Mouse (Mus musculus) liver, embryonic 14.5 days (tissue): Measurements from ENCODE around the gene Tdrd12. TPM values are rescaled to one million over a fixed set of nuclear protein-coding genes. Genes with fewer than 3 reads are reported as not detected.

Source experiments
- ATAC-seq: fragments of 200-750 bp; cut with Nextera tagmentation; 2 replicates; pipeline ENCODE4 v1.8.0; 2017; ENCODE audit warnings: moderate number of reproducible peaks, mild to moderate bottlenecking, moderate library complexity; ENCODE audit not compliant: insufficient read depth
- DNase-seq, 3 experiments: peaks; one replicate each; pipeline ENCODE4 v3.0.0-alpha.2; 2012 to 2013; ENCODE audit warnings: low read depth in 3 of 3, low spot score in 3 of 3
- H3K27ac ChIP-seq: fragments of 300-500 bp; sonication (generic); 2 replicates; pipeline ENCODE4 v1.5.1; 2014; ENCODE audit warnings: moderate library complexity, mild to moderate bottlenecking, control low read depth, inconsistent platforms
- H3K27me3 ChIP-seq: fragments of 300-500 bp; sonication (generic); 2 replicates; pipeline ENCODE4 v1.6.1; 2014; ENCODE audit warnings: mild to moderate bottlenecking, low read length, moderate library complexity; ENCODE audit not compliant: control insufficient read depth, insufficient read depth
- H3K36me3 ChIP-seq: fragments of 300-500 bp; sonication (generic); replicated peaks from 2 replicates; pipeline ENCODE4 v1.6.1; 2014; ENCODE audit warnings: low read depth; ENCODE audit not compliant: control insufficient read depth, insufficient read depth
- H3K4me1 ChIP-seq, 2 experiments: fragments of 200-500 bp in 1 of 2; fragments of 300-500 bp in 1 of 2; sonication (generic) in 1 of 2; replicated peaks; 2 replicates each; pipeline ENCODE4 v1.6.1; 2012 to 2014; ENCODE audit warnings: antibody characterized with exemption in 1 of 2, inconsistent platforms in 1 of 2, low read length in 1 of 2; ENCODE audit not compliant: control insufficient read depth in 2 of 2, insufficient read depth in 2 of 2
- H3K4me2 ChIP-seq: fragments of 300-500 bp; sonication (generic); 2 replicates; pipeline ENCODE4 v1.6.1; 2014; ENCODE audit warnings: low read depth, mild to moderate bottlenecking, control low read depth, moderate library complexity
- H3K4me3 ChIP-seq, 2 experiments: fragments of 200-500 bp in 1 of 2; fragments of 300-500 bp in 1 of 2; sonication (generic) in 1 of 2; 2 replicates each; pipeline ENCODE4 v1.5.1; 2012 to 2014; ENCODE audit warnings: low read depth in 2 of 2, low read length in 2 of 2, mild to moderate bottlenecking in 2 of 2, control low read depth in 1 of 2, inconsistent platforms in 1 of 2, moderate library complexity in 1 of 2; ENCODE audit not compliant: insufficient read depth in 1 of 2
- H3K9ac ChIP-seq: fragments of 300-500 bp; sonication (generic); replicated peaks from 2 replicates; pipeline ENCODE4 v1.6.1; 2014; ENCODE audit warnings: mild to moderate bottlenecking, control low read depth, moderate library complexity
- H3K9me3 ChIP-seq: fragments of 300-500 bp; sonication (generic); 2 replicates; pipeline ENCODE4 v1.6.1; 2016; ENCODE audit warnings: low read length, mixed read lengths; ENCODE audit not compliant: control insufficient read depth
- CTCF ChIP-seq: IDR thresholded peaks from 2 replicates; pipeline ENCODE4 v1.5.1; 2016; ENCODE audit warnings: antibody characterized with exemption, low read depth, control low read depth
- EP300 ChIP-seq: IDR thresholded peaks from 2 replicates; pipeline ENCODE4 v1.6.1; 2016; ENCODE audit warnings: antibody characterized with exemption, low read depth
- WGBS: fragments of 180-500 bp; shearing (Covaris S2); extraction: QIAGEN DNeasy Blood & Tissue Kit; methylation state at CpG from one replicate; pipeline ENCODE4 v1.1.7; 2014; ENCODE audit not compliant: insufficient replicate concordance; 5-methylcytosine and 5-hydroxymethylcytosine counted together
- polyA plus RNA-seq, 2 experiments: library from polyadenylated mRNA; depleted of rRNA in 1 of 2; stranded (reverse) in 1 of 2; unstranded in 1 of 2; fragments of >200 nt; fragmentation: Nextera tagmentation in 1 of 2; extraction: Ambion mirVana in 1 of 2; gene quantifications; 2 replicates each; pipeline versions ENCODE4 v1.2.1 to v1.2.3; 2012 to 2014

Gene Tdrd12
- polyA plus RNA-seq, 2 experiments = 0.10 TPM; not detected in 1

DNA sequence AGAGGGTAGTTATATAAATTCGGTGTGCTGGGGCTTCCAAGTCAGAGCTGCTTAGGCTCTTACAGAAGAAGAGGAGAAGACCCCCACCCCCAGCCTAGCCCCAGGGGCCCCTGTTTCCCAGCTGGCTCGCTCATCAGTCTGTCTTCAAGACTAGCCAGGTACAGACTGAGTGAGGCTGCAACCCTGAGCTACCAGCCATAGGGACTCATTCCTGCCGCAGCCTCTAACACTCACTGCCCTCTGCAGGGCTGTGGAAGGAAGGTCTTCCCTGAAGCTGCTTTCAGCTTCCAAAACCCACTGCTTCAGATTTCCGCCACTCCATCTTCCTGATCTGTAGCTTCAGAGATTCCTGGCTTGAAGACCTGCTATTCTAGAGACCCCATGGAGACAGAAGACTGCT lies 35.5 kb downstream of the Tdrd12 start:
- no peaks in the 10 kb centered on the region for H3K36me3 ChIP-seq
- TF ChIP-seq CTCF = peak; percentile 37
- no peak for TF ChIP-seq EP300
- no peak overlapping the region for H3K9ac ChIP-seq
- no peak for ATAC-seq
- no peaks in the 10 kb centered on the region for H3K27me3 ChIP-seq
- H3K4me2 ChIP-seq = no peak overlapping the region
- H3K9me3 ChIP-seq = no peaks in the 10 kb centered on the region
- DNase-seq = no peak
- H3K27ac ChIP-seq = no peak overlapping the region
- H3K4me3 ChIP-seq = no peak overlapping the region
- WGBS = 18% methylated on average over 4 of the region's 4 CpGs
- no peaks in the 10 kb centered on the region for H3K4me1 ChIP-seq

DNA sequence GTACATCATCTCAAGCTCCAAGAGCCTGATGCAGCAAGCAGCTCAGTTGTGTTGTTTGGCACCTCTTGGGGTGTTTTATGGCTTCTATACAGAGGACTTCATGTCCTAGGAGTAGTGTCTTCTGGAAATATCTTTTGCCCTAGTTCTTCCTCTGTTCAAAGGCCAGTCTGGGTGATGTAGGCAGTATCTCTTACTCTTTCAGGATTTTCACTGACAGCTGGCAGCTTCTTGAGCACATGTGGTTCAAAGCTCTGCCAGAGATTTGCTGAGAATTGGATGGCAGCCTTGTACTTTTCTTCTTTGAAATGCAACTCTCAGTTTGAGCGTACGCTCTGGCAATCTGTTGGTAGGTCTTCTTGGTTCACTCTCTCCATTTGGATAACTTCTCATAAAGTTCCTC lies 40.0 kb downstream of the Tdrd12 start:
- Histone ChIP-seq H3K27me3 (no peaks in the 10 kb centered on the region), H3K4me3 (no peak overlapping the region), H3K9ac (no peak overlapping the region), H3K4me2 (no peak overlapping the region), H3K27ac (no peak overlapping the region), H3K9me3 (no peaks in the 10 kb centered on the region), H3K4me1 (no peaks in the 10 kb centered on the region), H3K36me3 (no peaks in the 10 kb centered on the region)
- ATAC-seq (no peak), DNase-seq (no peak)
- 90% methylated on average over 2 of the region's 2 CpGs for WGBS
- TF ChIP-seq EP300 (no peak), CTCF (no peak)

DNA sequence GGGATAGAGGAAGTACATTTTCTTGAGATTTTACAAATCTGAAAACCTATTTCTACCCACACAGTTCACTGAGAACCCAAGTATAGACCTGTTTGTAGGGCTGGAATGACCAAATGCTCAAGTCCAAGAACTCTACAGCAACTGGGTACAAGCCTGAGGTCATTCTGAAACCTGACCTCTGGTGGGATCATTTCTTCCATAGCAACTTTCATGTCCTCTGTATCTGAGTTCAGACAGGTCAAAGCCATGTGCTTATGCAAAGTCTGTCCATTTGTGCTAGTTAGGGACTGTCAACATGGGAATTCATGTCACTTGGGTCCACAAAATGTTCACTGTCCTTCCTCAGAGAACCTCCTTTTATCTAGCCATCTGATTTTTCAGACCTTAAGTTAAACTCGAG lies 46.5 kb downstream of the Tdrd12 start:
- Histone ChIP-seq H3K36me3 (no peaks in the 10 kb centered on the region), H3K4me1 (no peaks in the 10 kb centered on the region), H3K4me2 (no peak overlapping the region), H3K27me3 (no peaks in the 10 kb centered on the region), H3K9me3 (no peaks in the 10 kb centered on the region), H3K4me3 (no peak overlapping the region), H3K27ac (no peak overlapping the region), H3K9ac (no peak overlapping the region)
- ATAC-seq (no peak), DNase-seq (no peak)
- WGBS = 38% methylated on average over 1 of the region's 1 CpGs
- TF ChIP-seq CTCF = no peak
- no peak for TF ChIP-seq EP300

DNA sequence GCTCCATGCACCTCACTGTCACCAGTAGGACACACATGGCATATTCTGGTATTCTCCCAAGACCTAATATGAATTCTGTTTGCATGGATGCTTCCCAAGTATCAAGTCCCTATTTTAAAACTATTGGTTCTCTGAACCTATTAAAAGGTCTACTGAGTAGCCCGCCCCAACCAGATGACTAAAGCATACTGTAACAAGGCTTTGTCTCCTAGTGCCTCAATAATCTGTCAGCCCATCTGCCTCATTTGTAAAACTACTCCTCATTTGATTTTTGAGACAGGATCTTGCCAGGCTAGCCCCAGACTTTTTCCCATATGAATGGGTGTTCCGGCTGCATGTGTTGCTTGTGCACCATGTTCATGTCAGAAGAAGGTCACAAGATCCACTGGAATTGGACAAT lies 47.4 kb downstream of the Tdrd12 start:
- Histone ChIP-seq H3K9me3 (no peaks in the 10 kb centered on the region), H3K4me3 (no peak overlapping the region), H3K36me3 (no peaks in the 10 kb centered on the region), H3K4me1 (no peaks in the 10 kb centered on the region), H3K27me3 (no peaks in the 10 kb centered on the region), H3K4me2 (no peak overlapping the region), H3K9ac (no peak overlapping the region), H3K27ac (no peak overlapping the region)
- ATAC-seq = no peak
- DNase-seq = no peak
- 68% methylated on average over 2 of the region's 2 CpGs for WGBS
- TF ChIP-seq CTCF = no peak
- no peak for TF ChIP-seq EP300

DNA sequence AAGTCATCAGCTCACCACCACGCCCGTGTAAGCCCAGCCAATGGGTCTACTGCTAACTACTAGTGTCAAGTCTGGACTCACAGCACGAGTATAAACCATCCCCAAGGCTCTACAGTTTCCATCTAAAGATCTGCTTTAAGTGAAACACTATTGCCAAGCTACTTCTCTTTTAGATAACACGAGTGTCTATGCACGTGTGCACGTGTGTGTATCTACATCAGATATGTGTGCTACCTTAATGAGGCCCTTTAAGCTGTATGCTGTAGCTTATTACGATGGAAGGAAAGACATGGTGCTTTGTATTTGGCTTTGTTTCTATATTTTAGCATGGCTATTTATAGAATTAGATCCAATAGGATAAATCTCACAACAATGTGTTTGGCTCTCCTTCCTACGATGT lies 51.0 kb downstream of the Tdrd12 start:
- H3K27me3 ChIP-seq = no peaks in the 10 kb centered on the region
- TF ChIP-seq CTCF (no peak), EP300 (no peak)
- H3K4me1 ChIP-seq = no peaks in the 10 kb centered on the region
- ATAC-seq (no peak), DNase-seq (no peak)
- no peak overlapping the region for H3K4me2 ChIP-seq
- no peak overlapping the region for H3K27ac ChIP-seq
- H3K9ac ChIP-seq = no peak overlapping the region
- H3K4me3 ChIP-seq = no peak overlapping the region
- H3K36me3 ChIP-seq = no peaks in the 10 kb centered on the region
- WGBS = 57% methylated on average over 8 of the region's 8 CpGs
- no peaks in the 10 kb centered on the region for H3K9me3 ChIP-seq
